Mouse (Mus musculus): ENCODE results near the gene Hpca.

GRCm38 (mm10) chr4:129106073-129106472 is 15.8 kb downstream of the Hpca start:
- no peak for TF ChIP-seq CTCF (IDR thresholded peaks at IDR 0.05; ENCODE audit: low read depth)
- TF ChIP-seq EP300 (IDR thresholded peaks at IDR 0.05; ENCODE audit: low read depth) = no peak
